Mouse (Mus musculus): Measurements from ENCODE around the gene Rinl. TPM values are rescaled to one million over a fixed set of nuclear protein-coding genes. Genes with fewer than 3 reads are reported as not detected.

Gene Rinl
- 1 to 10 TPM; 2.2 to 4.0 TPM for total RNA-seq (2021)
- long read RNA-seq, experiment 1, partial matches to known transcripts = 3 of 5 reads
- long read RNA-seq, experiment 1, other reads (novel, unspliced or antisense) = 2 of 5 reads
- long read RNA-seq, experiment 2, partial matches to known transcripts = 2 of 8 reads
- long read RNA-seq, experiment 2, other reads (novel, unspliced or antisense) = 6 of 8 reads

DNA sequence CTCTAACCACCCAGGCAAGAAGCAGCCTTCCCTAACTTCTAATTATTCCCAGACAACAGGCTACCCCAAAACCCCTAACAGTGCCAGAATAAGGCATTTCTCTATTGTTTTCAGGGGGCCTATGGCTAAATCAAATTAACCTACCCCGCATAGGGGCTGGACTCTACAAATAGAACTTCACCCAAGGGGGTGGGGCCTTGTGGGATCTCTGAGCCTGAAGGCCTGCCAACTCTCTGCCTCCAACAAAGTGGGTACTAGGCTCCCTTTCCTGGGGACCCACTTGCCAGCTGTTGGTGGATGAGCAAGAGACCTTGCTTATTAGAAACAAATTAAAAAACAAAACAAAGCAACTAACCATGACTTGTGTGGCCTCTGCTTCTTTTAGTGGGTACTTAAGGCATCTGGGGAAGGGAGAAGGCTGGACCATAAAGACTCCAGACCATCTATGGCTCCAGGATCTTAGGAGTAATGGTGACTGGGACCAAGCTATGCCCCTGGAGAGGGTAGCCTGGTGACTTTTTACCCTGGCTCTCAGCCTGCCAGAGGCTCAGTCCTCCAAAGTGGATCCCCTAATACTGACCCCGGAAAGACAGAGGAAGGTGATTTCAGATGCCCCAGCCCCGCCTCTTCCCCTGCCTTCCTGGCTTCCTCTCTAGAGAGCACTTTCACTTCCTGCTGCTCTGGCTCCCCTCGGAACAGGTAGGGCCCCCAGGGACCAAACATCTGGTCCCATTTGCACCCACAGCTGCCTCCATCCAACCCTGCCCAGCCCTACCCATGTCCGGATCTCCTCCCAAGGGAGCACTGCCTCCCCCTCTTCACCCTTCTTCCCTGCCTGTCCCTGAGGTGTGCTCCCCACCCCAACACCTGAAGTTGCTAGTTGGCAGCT is at the start of gene Rinl:
Rinl (plus strand) TSS at position 663 of the 889 bp plus-strand sequence.
- intact Hi-C loops (cut with DNase I) = no loop called here
- no peak for DNase-seq

DNA sequence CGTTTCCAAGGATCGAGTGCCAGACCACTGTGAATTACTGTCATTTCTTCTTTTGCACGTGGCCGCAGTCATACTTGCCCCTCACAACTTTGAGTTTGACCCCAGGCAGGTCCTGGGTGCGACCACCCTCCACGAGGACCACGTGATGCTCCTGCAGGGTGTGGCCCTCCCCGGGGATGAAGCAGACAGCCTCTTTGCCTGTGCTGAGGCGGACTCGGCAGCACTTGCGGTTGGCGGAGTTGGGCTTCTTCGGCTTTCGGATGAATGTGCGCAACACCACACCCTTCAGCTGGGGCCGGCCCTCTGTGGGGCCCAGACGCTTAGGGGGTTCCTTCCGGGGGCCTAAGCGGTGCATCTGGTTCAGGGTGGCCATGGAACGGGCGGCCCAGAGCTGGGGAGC is 48.9 kb upstream of the Rinl start:
- intact Hi-C loops (cut with DNase I) = no loop called here
- no peak for DNase-seq

DNA sequence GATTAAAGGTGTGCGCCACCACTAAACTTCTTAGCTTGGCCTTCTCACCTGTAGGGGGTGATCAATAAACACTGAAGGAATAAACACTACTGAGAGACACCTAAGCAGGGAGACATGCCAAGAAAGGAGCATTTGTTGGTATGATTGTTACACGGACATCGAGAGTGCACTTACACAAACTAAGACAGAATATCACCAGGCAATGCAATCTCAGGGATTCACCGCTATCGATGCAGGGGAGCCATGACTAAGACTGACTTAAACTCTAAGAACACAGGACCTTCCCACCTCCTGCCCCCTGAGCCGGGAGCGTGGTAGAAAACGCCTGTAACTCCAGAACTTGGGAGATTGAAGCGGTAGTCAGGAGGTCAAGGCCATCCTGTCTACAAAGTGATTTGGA is 47.8 kb upstream of the Rinl start:
- DNase-seq = no peak
- intact Hi-C loops (cut with DNase I) = no loop called here

DNA sequence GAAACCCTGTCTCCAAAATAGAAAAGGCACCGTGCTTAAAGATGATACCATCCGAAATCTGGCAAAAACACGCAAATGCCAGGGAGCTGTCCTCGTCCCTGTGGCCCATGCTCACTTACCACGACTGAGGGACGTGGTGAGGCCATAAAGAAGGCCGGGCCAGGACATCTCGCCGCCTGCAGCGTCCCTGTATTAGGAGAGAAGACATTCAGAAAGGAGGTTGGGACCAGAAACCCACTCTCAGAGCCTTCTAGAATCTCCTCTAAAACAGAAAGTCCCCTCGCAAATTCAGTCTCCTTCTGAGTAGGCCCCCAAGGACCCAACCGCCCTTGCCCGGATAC is 47.4 kb upstream of the Rinl start:
- DNase-seq = no peak
- intact Hi-C loops (cut with DNase I) = no loop called here

DNA sequence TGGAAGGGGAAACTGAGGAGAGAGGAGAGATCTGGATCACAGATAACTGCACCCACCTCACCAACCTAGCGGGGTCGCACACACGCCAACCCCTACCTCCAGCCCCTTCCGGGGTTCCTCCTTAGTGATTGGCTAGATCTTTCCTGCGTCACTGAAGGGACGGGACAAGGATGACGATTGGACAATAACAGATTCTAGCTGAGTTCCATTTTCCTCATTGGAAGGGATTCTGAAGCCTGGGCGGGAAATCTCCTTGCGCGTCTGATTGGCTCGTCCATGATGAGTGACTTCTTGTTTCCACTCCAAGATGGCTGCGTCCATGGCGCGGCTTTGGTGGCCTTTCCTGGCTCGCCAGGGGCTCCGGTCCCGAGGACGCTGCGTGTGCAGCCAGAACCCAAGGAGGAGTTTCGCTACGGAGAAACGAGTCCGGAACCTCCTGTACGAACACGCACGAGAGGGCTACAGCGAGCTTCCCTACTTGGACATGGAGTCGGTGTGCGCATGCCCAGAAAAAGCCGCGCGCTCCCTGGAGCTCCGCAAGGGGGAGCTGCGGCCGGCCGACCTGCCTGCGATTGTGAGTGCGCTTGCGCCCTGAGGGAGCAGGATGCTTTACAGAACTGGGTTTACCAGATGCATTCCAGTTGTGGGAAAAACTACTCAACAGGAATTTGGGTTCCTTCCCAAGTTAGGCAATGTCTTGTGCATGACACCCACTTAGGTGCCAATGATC is 46.9 kb upstream of the Rinl start, which contains the start of the genes Mrps12 and Sars2:
Mrps12 (minus strand) TSS at position 112 of the 730 bp plus-strand sequence.
Sars2 (plus strand) TSS at position 284 of the 730 bp plus-strand sequence.
- intact Hi-C loops (cut with DNase I) = no loop called here
- peak; percentile 95 to 97 for DNase-seq

DNA sequence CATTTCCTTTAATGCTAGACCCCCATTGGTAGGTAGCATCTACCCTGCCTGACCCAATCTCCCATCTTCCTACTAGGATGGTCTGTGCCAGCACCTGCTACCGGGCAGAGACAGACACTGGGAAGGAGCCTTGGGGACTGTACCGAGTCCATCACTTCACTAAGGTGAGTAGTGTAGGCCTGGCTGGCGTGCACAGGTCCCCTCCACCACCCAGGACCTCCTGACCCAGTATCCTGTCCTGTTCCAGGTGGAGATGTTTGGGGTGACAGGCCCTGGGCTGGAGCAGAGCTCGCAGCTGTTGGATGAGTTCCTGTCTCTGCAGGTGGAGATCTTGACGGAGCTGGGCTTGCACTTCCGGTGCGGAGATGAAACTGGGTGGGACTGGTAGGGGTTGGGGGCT is 38.8 kb upstream of the Rinl start:
- no peak for DNase-seq
- intact Hi-C loops (cut with DNase I) = no loop called here

DNA sequence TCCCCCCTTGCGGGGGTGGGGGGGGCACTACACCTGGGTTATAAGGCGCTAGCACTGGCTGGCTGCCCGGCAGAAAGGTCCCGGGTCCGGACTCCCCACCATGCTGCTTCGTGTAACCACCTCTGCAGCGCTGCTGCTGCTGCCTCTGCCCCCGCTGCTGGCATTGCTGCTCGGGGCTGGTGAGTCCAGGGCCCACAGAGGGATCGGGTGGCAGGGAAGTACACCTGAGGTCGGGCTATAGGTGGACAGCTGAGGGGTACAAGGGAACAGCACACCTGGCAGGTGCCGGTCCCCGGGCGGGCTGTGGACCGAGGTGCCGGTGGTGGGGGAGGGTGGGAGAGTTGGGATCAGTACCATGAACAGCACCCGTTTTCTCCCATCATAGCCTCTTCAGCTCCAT is 32.7 kb upstream of the Rinl start, which contains the start of gene Ccer2:
Ccer2 (plus strand) TSS at position 96 of the 400 bp plus-strand sequence.
- intact Hi-C loops (cut with DNase I) = no loop called here
- no peak for DNase-seq

DNA sequence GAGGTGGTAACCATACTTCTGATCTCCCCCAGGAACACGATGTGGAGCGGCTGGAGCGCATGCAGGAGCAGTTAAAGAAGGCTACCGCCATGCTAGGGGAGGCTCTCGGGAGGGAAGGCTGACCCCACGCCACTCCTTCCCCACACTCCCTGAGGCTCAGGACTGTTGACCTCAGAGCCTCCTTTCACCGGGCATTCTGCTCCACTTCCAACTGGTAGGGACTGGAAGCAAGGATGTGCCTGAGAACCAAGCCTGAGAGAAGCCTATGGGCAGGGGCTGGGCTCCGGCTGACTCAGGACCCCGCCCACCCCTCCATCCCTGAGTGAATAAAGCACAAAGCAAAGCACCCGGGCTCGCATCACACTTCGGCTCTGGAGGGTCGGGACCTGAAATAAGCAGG is 30.1 kb upstream of the Rinl start:
- no peak for DNase-seq
- intact Hi-C loops (cut with DNase I) = no loop called here

DNA sequence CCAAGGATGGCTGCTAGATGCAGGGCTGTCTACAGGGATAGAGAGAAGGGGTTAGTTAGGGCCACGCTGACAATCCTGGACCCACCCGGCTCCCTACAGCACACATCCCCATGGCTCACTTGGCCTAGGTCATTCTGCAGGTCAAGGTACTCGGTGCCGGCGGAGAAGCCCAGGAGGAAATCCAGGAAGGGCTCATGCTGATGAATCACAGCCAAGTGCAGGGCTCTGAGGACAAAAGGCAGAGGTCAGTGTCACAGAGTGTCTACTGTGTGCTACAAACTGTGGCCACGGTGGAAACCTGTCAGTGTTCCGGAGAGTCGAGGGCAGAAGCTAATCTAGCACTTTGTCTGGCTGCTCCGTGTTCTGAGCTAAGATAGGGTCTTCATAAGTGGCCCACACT is 26.9 kb upstream of the Rinl start:
- intact Hi-C loops (cut with DNase I) = loop anchor here (5.0 kb wide), 1 partner anchor 410 kb away; the partner anchor contains the start of genes Ggn and Spred3
- no peak for DNase-seq

DNA sequence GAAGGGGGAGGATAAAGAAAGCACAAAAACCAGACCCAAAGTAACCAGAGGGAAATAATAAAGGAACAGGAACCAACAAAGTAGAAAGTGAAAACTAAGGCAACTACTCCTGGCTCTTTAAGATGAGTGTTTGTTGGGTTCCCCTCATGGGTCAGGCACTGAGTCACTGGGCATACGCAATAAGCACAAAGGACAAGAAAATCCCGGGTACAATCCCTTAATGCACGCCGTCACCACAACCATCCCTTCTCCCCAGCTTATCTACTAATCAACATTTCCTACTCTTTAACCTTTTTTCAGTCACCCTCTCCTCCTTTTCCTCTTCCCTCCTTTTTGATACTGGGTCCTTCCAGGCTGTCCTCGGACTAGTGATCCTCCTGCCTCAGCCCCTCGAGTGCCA is 23.6 kb upstream of the Rinl start:
- intact Hi-C loops (cut with DNase I) = no loop called here
- DNase-seq = no peak

DNA sequence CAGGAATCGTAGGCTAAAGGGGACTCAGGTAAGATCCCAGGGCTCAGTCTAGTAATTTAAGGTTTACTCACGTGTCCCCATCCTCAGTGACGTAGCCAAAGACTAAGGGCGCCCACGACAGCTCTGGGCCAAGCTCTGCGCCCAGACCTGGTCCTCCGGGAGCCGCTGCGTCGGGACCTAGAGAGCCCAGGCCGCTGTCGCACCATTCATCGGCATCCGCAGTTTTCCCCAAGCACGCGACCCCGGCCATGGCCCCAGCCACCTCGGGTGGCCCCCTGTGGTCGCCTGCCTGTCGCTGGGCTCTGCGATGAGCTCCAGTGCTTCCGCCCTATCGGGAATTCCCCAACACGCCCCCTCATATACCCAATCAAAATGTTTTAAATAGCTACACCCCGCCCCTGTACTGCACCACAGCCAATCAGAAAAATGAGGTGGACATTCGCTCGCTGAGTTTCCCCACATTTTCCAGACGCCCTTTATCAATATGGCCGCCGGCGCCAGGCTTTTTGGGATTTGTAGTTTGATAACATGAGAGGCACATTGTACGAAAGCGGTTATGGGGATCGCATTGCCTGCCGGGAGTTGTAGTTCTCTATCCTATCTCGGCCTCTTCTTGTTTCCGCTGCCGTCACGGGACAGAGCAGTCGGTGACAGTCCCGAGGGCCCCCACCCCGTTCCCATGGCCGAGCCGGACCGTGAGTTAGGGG is 22.4 kb upstream of the Rinl start, which contains the start of gene Sirt2:
Sirt2 (plus strand) TSS at position 563 of the 707 bp plus-strand sequence.
- DNase-seq = peak; percentile 94
- intact Hi-C loops (cut with DNase I) = no loop called here

DNA sequence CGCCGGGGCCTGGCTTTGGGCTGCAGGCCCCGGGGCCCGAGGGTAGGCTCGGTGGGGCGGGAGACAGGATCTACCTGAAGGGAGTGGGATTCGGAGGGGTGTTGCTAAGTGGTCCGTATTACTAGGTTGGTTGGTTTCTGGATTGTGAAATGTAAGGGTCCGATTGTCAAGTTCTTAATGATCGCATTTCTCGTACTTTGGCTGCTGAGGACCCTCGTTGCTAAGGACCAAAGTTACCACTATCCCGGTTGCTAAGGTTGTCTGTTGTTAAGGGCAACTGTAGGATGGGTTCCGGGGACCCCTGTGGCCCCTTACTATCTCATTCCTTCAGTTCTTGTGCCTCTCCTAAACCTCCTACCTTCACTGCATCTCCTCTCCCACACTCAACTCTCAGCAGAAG is 21.9 kb upstream of the Rinl start:
- intact Hi-C loops (cut with DNase I) = no loop called here
- DNase-seq = no peak

DNA sequence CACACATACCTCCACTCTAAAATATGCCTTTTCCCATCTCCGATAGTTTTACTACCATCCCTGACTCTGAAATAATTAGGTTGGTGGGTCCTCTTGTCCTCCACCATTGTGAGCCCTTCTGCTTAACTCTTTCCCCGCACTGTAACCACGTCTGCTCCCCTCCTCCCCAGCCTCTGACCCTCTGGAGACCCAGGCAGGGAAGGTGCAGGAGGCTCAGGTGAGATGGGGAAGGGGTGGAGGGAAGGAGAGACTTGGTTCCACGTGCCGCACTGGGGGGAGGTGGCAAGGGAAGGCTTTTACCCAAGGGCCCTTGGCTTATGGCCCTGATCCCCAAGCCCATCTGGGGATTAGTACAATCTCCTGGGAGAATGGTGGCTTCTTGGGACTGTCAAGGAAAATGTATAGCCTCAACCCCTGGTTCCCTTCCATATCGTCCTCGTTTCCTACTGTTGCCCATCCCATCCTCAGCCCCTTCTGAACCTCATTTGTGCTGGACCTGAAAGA is 21.3 kb upstream of the Rinl start, which contains the start of gene Nfkbib:
Nfkbib (minus strand) TSS at position 51 of the 504 bp plus-strand sequence.
- DNase-seq = no peak
- intact Hi-C loops (cut with DNase I) = no loop called here

DNA sequence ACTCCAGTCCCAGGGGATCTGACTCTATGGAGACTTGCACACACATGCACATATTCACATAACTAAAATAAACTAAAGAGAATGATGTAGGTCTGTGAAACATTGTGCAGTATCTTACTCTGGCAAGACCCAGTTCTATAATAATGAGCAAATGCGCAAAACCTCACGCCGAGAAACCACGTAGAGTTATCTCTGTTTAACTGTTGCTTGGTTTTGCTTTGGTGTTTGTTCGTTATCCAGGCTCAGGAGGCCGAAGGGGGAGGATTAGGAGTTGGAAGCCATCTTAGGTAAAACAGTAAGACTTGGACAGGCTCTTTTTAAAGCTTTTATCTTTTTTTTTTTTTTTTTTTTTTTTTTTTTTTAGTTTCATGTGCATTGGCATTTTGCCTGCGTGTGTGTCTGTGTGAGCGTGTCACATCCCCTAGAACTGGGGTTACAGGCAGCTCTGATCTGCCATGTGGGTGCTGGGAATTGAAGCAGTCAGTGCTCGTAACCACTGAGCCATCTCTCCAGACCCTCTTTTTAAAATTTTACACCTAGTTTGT is 19.3 kb upstream of the Rinl start:
- intact Hi-C loops (cut with DNase I) = no loop called here

DNA sequence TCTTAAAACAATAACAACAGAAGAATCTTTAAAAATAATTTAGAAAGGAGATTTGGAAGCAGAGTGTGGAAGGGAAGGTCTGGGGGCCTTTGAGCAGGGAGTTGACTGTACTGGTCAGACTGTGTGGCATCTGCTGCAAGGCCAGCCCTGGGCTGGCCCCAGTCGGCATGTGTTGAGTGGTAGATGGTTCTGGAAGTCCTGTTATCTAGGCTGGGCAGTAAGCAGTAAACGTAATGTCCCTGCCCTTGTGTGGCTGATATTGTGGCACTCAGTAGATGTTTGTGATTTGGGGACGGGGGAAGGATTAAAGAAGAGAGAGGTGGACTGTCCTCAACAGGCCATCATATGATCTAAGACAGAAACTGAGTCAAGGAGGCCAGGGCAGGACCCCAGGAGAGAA is 18.5 kb upstream of the Rinl start:
- DNase-seq = no peak
- intact Hi-C loops (cut with DNase I) = no loop called here

More for the DNA sequence above, 19.3 kb upstream of the Rinl start:
- no peak for DNase-seq

DNA sequence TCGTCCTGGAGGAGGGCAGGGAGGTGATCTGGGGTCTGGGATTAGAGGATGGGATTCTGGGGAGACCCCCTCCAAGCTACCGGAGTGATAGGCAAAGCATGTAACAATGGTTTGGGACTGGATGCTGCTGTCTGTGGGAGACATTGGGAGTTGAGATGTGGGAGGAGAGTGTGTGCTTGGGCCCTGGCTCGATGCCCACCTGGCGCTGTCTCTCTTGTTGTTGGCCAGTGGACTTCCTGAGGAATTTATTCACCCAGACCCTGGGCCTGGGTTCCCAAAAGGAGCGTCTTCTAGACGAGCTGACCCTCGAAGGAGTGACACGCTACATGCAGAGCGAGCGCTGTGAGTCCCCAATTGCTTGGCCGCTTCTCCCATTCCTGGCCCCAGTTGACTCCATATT is 16.9 kb upstream of the Rinl start:
- intact Hi-C loops (cut with DNase I) = no loop called here
- peak; percentile 28 to 41 for DNase-seq

DNA sequence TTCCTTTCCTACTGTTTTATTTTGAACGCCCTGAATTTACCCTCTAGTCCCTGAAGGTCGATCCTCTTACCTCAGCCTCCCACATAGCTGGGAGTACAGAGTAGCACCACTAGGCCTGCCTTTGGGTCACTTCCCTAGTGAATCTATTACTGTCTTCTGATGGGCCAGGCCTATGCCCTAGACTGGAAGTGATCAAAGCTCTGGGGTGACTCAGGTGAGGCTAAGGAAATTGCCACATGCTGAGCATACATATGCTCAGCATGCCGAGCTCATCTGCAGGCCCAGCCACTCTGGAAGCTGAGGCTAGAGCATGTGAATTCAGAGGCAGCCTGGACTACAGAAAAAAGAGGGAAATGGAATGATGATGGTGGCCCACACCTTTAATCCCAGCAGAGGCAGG is 15.6 kb upstream of the Rinl start:
- DNase-seq = no peak
- intact Hi-C loops (cut with DNase I) = no loop called here

DNA sequence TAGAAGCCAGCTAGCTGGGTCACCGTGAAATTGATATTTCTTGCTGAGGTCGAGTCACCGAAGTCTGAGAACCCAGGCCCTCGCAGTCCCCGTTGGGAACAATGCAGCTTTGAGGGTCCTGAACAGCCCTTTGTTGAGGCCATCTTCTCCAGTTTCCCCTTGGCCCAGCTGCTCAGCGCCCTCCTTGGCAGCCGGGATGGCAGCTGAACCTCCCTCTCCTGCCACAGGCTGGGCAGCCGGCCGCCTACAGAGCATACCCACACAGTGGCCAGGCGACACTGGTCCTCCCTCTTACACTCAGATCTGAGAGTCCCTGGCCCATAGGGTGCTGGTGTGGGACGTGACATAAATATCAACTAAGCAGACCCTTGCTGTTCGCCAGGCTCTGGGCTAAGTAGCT is 14.6 kb upstream of the Rinl start:
- DNase-seq = no peak
- intact Hi-C loops (cut with DNase I) = no loop called here

DNA sequence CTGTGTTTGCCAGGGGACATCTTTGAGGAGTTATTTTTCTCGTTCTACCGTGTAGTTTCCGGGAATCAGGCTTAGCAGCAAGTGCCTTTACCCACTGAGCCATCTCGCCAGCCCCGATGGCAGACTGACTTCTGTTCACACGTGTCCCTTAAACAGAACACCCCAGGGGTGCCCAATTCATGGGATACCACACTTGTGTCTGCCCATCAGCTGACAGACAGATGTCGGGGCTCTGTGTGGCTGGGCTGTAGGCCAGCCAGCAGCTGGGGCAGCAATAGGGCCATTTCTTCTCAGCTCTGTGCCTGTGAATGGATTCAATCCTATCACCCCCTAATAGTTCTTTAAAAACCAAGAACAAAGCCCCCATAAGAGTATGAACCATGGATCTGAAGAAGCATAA is 13.6 kb upstream of the Rinl start:
- intact Hi-C loops (cut with DNase I) = no loop called here
- DNase-seq = no peak

DNA sequence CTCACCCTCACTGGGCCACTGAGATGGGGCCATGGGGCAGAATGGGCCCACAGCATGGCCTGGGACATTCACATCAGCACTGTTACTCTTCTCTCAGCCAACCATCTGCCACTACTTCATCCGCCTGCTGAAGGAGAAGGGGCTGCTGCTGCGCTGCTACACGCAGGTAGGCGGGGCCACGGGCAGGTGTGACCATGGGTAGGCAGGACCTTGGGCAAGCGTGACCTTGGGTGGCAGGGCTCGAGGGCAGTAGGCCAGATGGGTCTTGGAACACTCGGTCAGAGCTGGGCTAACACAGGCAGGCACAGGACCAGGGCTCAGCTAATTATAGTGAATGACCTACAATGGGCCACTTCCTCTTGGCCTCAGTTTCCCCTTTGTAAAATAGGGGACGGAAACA is 9.9 kb upstream of the Rinl start:
- intact Hi-C loops (cut with DNase I) = no loop called here
- DNase-seq = no peak

Data from heart, postnatal 14 days (tissue).